Mouse (Mus musculus) spleen, embryonic (tissue): ENCODE results near the gene Neurog2.

ENCODE experiments used
- CTCF ChIA-PET: fragments of 350-600 bp; sonication (Branson Sonifier 250); formaldehyde crosslinking; loops from one replicate; lab custom pipeline; 2022; lab: Charles Lee

Neurog2 gene

DNA sequence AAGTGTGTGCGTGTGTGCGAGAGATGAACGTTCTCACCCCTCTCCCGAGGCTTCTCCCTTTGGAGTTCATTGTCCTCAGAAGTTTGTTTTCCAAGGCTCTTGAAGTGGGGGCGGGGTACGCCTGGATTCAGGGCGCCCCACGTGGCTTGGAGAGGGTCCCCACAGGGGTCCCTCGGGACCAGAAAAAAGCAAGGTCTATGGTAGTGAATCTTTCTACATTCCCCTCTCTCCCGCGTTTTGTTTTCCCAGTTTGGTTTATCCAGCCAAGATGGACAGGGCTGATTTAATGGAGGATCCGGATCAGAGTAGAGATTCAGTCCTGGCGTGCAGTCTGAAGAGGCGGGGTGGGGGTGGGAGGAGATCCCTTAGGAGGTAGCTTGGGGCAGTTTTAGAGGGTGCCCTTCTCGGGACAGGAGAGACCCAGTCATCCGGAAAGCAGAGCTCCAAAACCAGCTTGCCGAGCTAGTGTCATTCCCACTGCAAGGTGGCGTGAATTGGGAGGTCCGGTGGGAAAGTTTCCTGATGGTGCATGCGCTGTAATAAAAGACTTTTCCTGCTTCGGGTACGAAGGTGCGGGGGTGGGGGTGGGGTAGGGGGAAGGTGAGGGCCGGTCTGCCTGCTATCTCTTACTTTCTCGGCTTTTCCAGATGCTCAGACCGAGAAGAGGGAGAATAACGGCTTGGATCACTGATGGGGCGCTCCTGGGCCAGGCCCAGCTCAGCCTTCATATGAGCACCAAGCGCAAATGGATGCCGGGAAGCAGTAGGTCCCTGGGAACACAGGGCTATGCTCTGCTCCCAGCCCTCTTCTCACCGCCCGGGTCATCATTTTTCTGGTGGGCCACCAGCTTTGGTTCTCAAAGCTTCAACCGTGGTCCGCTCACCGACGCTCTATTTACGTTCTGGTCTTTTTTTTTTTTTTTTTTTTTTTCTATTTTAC is 8.1 kb downstream of the Neurog2 start:
- CTCF ChIA-PET = interaction anchor here (0.6 to 1.6 kb wide), 5 partner anchors 12 to 185 kb away, joined by 3 to 6 read pairs (median 4); no protein-coding TSS in a partner anchor

DNA sequence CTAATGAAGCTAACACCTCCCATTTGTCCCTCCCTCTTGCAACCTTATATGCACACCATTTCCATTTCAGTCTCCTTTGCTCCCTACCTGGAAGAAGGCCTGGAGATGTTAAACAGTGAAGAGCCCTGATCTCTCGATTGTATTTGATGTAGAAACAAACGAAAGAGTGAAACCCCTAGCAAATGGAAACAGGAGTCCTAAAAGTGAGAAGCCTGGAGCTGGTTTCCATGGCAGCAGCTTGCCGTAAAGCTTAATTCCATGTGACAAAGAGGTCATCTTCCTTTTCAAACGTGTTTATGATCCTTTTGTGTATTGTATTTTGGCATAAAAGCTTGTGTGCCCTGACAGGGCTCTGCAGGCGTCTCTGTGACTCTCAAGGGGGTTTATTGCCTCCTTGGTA is 9.3 kb downstream of the Neurog2 start:
- CTCF ChIA-PET = no interaction called here

DNA sequence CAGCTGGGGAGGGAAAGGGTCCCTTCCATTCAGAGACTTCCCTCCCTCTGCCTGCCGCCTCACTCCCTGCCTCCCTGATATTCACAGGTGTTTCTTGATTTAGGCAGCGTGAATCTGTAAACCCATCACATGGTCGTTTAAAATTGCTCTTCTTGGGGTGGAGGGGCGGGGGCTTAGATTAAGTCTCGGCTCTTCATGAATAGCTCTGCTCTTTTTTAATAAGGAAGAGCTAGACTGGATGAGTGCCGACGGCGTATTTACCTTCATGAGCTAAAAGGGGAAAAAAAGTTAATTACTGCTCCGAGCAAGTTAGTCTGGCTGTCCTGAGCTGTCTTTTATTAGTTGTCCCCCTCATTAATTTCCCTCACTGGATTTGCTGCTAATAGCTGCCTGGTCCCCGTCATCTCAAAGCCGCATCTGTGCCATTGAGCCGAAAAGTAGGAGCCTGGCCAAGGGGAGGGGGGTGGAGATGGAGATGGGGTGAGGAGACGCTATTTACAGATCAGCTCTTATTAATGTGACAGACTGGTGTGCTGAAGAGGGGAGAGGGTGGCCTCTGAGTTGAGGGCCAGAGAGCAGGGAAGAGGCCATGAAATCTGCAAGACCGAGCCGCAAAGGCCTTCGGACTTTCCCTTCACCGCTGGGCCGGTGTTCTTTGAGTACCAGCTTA is 13.4 kb downstream of the Neurog2 start:
- CTCF ChIA-PET = interaction anchor here (0.7 to 1.0 kb wide), 2 partner anchors 9 to 18 kb away, joined by 3 read pairs; no protein-coding TSS in a partner anchor

DNA sequence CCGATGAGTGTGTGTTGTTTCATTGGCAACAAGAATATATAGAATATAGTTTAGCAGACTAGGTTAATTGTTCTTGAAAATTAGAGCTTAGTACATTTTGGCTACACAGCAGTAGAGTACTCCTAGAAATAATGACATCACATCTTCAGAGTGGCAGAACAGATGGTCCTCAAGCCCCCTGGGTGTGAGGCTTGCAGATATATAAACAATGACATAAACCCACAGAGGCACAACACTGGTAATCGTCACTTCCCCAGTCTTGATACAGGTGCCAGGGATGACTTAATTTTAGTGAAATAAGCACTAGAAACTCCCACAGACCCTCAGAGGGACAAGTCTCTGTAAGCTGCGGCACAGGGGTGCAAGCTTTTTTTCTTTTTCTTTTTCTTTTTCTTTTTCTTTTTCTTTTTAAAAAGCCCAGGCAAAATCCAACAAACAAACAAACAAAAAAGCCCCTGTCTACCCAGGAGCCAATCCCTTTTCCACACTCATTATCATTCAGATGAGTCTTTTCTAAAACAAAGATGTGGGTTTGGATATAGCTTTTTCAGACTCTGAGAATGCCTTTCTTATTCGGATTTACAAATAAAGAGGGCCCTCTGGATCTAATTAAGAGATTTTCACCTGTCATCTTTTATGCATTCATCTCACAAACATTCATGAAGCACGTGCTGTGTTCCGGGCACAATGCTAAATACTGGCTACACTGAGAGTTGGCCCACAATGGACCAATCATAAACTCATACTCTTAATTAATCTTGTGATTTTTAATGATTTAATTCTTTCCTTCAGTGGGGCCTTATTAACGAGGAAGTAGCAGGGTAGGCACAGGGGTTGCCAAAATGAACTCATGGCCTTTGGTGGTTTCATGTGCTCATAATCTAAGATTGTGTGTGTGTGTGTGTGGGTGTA is 19.1 kb downstream of the Neurog2 start:
- CTCF ChIA-PET = no interaction called here

DNA sequence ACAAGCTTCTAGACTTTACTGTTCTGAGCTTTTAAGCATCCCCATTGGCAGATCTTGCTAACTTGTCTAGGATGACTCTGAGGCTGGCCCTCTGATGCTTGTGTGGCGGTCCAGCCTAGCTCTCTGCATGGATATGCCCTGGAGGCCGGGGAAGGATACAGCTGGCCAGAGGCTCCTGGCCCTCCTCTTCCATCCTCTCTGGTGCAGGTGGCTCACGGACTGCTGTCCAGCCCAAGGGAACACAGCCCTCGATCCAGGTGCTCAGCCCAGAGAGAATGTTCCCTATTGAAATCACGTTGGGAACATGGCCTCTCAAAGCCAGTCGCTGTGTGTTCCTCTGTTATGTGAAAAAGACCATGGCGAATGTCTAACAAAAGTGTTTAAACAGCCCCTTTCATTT is 27.8 kb downstream of the Neurog2 start:
- CTCF ChIA-PET = no interaction called here

DNA sequence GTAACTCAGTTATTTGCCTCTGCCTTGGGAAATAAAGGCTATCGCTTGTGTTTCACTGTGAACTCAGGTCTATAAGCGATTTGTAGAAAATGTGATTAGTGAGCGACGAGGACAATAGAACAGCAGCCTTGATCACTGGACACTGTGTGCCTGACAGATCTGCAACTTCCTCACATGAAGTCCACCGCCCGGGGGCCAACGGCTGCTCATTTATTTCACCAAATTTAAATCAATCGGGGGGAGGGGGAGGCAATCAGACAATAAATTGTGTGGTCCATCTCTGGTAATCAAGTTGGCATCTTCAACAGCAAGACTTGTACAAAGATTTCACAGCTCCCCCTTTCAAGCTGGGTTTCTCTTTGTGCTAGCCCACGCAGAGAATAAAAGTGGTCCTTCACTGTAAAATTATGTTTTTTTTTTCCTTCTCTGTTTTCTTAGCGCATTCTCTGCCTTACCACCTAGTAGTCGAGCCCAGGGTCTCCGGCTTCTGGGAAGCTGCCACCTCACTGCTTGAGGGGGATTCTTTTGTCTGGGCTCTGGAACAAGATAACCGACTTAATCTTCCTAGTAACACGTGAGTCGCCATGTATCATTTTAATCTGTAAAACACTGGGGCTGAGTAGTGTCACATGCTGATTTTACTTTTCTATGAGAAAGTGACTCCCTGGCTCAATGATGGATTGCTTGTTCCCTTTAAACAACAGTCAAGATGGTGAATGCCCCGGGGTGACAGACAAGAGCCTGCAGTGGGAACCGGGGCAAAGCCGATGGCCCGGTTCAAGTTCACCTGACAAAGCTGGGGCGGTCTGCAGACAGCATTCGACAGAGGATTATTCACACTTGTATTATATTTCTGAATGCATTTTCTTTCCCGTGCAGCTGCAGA is 29.0 kb downstream of the Neurog2 start:
- CTCF ChIA-PET = no interaction called here

DNA sequence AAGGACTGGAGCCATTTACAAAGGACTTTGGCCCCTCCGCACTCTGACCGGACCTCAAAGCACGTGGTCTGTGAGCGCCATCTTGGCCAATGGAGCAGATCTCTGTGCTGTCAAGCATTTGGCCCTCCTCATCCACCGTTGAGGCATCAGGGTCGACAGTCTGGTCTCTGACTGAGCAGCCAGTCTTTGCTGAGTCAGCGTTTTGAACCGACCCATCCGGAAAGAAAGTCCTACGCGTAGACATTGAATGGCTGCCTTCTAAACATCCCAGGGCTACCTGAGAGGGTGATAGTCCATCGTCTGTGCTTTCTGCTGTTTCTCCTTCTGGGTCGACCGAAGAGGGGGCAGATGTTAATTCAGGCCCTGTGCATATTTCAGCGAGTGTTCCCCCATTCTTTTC is 46.8 kb downstream of the Neurog2 start:
- CTCF ChIA-PET = no interaction called here
